Mouse (Mus musculus): ENCODE results near the gene Vpreb3. TPM values are rescaled to one million over a fixed set of nuclear protein-coding genes. Genes with fewer than 3 reads are reported as not detected.

Gene Vpreb3
- polyA plus RNA-seq, 1 experiment from 2014 or later: 0.92 TPM

GRCm38 (mm10) chr10:75935680-75936541 lies 6.9 kb upstream of the Vpreb3 start, which contains the start of gene Mmp11:
Gene Mmp11 (minus strand): TSS chr10:75936496.
- Histone ChIP-seq H3K27ac (ENCODE audit: low read depth, low read length) (peak within 1 kb of the TSS; percentile 73), H3K4me2 (peak within 1 kb of the TSS; percentile 67), H3K36me3 (ENCODE audit: control insufficient read depth, insufficient read depth, low read length) (no peaks in the 10 kb centered on the region), H3K9ac (ENCODE audit: low read depth, low read length) (peak within 1 kb of the TSS; percentile 83), H3K27me3 (ENCODE audit: control insufficient read depth, insufficient read depth, low read length) (peaks cover 18% of the 10 kb centered on the region), H3K9me3 (replicated peaks; ENCODE audit: control insufficient read depth, low read length) (no peaks in the 10 kb centered on the region), H3K4me1 (ENCODE audit: control insufficient read depth, insufficient read depth, low read length) (peaks cover 20% of the 10 kb centered on the region), H3K4me3 (ENCODE audit: low read depth, low read length) (peak within 1 kb of the TSS; percentile 65)
- peak; percentile 76 for ATAC-seq (replicated peaks; ENCODE audit: insufficient number of reproducible peaks, low FRiP score, low TSS enrichment)
- whole genome bisulfite sequencing (ENCODE audit: insufficient replicate concordance): 2% methylated on average over 50 of the region's 51 CpGs

- ATAC-seq (replicated peaks; ENCODE audit: insufficient number of reproducible peaks, low FRiP score, low TSS enrichment): no peak
- no peak overlapping the region for H3K27ac ChIP-seq (ENCODE audit: low read depth, low read length)
Observed at GRCm38 (mm10) chr10:75936909-75937667, 5.8 kb upstream of the Vpreb3 start.

GRCm38 (mm10) chr10:75937851-75938643 lies 4.8 kb upstream of the Vpreb3 start:
- H3K4me3 ChIP-seq (ENCODE audit: low read depth, low read length): peak overlapping the region; percentile 65
- no peak overlapping the region for H3K9ac ChIP-seq (ENCODE audit: low read depth, low read length)
- ATAC-seq (replicated peaks; ENCODE audit: insufficient number of reproducible peaks, low FRiP score, low TSS enrichment): no peak
- 50% methylated on average over 10 of the region's 10 CpGs for WGBS (ENCODE audit: insufficient replicate concordance)
- peak overlapping the region; percentile 67 for H3K4me2 ChIP-seq
- peaks cover 13% of the 10 kb centered on the region for H3K4me1 ChIP-seq (ENCODE audit: control insufficient read depth, insufficient read depth, low read length)
- H3K36me3 ChIP-seq (ENCODE audit: control insufficient read depth, insufficient read depth, low read length): no peaks in the 10 kb centered on the region
- peaks cover 6% of the 10 kb centered on the region for H3K27me3 ChIP-seq (ENCODE audit: control insufficient read depth, insufficient read depth, low read length)
- H3K9me3 ChIP-seq (replicated peaks; ENCODE audit: control insufficient read depth, low read length): no peaks in the 10 kb centered on the region
- no peak overlapping the region for H3K27ac ChIP-seq (ENCODE audit: low read depth, low read length)

More at GRCm38 (mm10) chr10:75936909-75937667, 5.8 kb upstream of the Vpreb3 start:
- peaks cover 8% of the 10 kb centered on the region for H3K27me3 ChIP-seq (ENCODE audit: control insufficient read depth, insufficient read depth, low read length)
- peaks cover 16% of the 10 kb centered on the region for H3K4me1 ChIP-seq (ENCODE audit: control insufficient read depth, insufficient read depth, low read length)
- WGBS (ENCODE audit: insufficient replicate concordance): 29% methylated on average over 18 of the region's 18 CpGs
- H3K4me2 ChIP-seq: peak overlapping the region; percentile 67
- H3K9me3 ChIP-seq (replicated peaks; ENCODE audit: control insufficient read depth, low read length): no peaks in the 10 kb centered on the region
- no peaks in the 10 kb centered on the region for H3K36me3 ChIP-seq (ENCODE audit: control insufficient read depth, insufficient read depth, low read length)
- H3K4me3 ChIP-seq (ENCODE audit: low read depth, low read length): peak overlapping the region; percentile 65
- H3K9ac ChIP-seq (ENCODE audit: low read depth, low read length): peak overlapping the region; percentile 83

GRCm38 (mm10) chr10:75939481-75940234 lies 3.2 kb upstream of the Vpreb3 start:
- H3K36me3 ChIP-seq (ENCODE audit: control insufficient read depth, insufficient read depth, low read length): no peaks in the 10 kb centered on the region
- peaks cover 13% of the 10 kb centered on the region for H3K4me1 ChIP-seq (ENCODE audit: control insufficient read depth, insufficient read depth, low read length)
- H3K27ac ChIP-seq (ENCODE audit: low read depth, low read length): 0 out of 2 replicates have a peak overlapping the region, but pooled peaks have one; percentile 29
- peak overlapping the region; percentile 30 for H3K4me2 ChIP-seq
- peak overlapping the region; percentile 15 for H3K4me3 ChIP-seq (ENCODE audit: low read depth, low read length)
- peaks cover 6% of the 10 kb centered on the region; the same call in 1 of the 2 replicates for H3K27me3 ChIP-seq (ENCODE audit: control insufficient read depth, insufficient read depth, low read length)
- peak; percentile 58 for ATAC-seq (replicated peaks; ENCODE audit: insufficient number of reproducible peaks, low FRiP score, low TSS enrichment)
- no peaks in the 10 kb centered on the region for H3K9me3 ChIP-seq (replicated peaks; ENCODE audit: control insufficient read depth, low read length)
- H3K9ac ChIP-seq (ENCODE audit: low read depth, low read length): no peak overlapping the region
- WGBS (ENCODE audit: insufficient replicate concordance): 39% methylated on average over 9 of the region's 9 CpGs

- H3K27ac ChIP-seq (ENCODE audit: low read depth, low read length): 0 out of 2 replicates have a peak within 1 kb of the TSS, but pooled peaks have one; percentile 29
- peaks cover 13% of the 10 kb centered on the region for H3K4me1 ChIP-seq (ENCODE audit: control insufficient read depth, insufficient read depth, low read length)
- peak within 1 kb of the TSS; percentile 30 for H3K4me2 ChIP-seq
- peak within 1 kb of the TSS; percentile 15 for H3K4me3 ChIP-seq (ENCODE audit: low read depth, low read length)
- no peaks in the 10 kb centered on the region for H3K36me3 ChIP-seq (ENCODE audit: control insufficient read depth, insufficient read depth, low read length)
- H3K27me3 ChIP-seq (ENCODE audit: control insufficient read depth, insufficient read depth, low read length): peaks cover 6% of the 10 kb centered on the region; the same call in 1 of the 2 replicates
- WGBS (ENCODE audit: insufficient replicate concordance): 68% methylated on average over 5 of the region's 5 CpGs
- ATAC-seq (replicated peaks; ENCODE audit: insufficient number of reproducible peaks, low FRiP score, low TSS enrichment): no peak
- no peaks in the 10 kb centered on the region for H3K9me3 ChIP-seq (replicated peaks; ENCODE audit: control insufficient read depth, low read length)
- H3K9ac ChIP-seq (ENCODE audit: low read depth, low read length): no peak within 1 kb of the TSS
Observed at GRCm38 (mm10) chr10:75940520-75940919, 2.3 kb upstream of the Vpreb3 start, which contains the start of gene Gm867. Gene Gm867 (minus strand): TSS chr10:75940672.

GRCm38 (mm10) chr10:75941042-75941824 lies 1.6 kb upstream of the Vpreb3 start:
- H3K9ac ChIP-seq (ENCODE audit: low read depth, low read length): no peak overlapping the region
- peaks cover 6% of the 10 kb centered on the region; the same call in 1 of the 2 replicates for H3K27me3 ChIP-seq (ENCODE audit: control insufficient read depth, insufficient read depth, low read length)
- no peaks in the 10 kb centered on the region for H3K9me3 ChIP-seq (replicated peaks; ENCODE audit: control insufficient read depth, low read length)
- WGBS (ENCODE audit: insufficient replicate concordance): 69% methylated on average over 9 of the region's 9 CpGs
- no peaks in the 10 kb centered on the region for H3K36me3 ChIP-seq (ENCODE audit: control insufficient read depth, insufficient read depth, low read length)
- ATAC-seq (replicated peaks; ENCODE audit: insufficient number of reproducible peaks, low FRiP score, low TSS enrichment): no peak
- no peak overlapping the region for H3K4me2 ChIP-seq
- peaks cover 13% of the 10 kb centered on the region for H3K4me1 ChIP-seq (ENCODE audit: control insufficient read depth, insufficient read depth, low read length)
- no peak overlapping the region for H3K4me3 ChIP-seq (ENCODE audit: low read depth, low read length)
- H3K27ac ChIP-seq (ENCODE audit: low read depth, low read length): no peak overlapping the region

- Histone ChIP-seq H3K27ac (ENCODE audit: low read depth, low read length) (no peak overlapping the region), H3K4me3 (ENCODE audit: low read depth, low read length) (no peak overlapping the region), H3K9me3 (replicated peaks; ENCODE audit: control insufficient read depth, low read length) (no peaks in the 10 kb centered on the region), H3K4me2 (no peak overlapping the region), H3K27me3 (ENCODE audit: control insufficient read depth, insufficient read depth, low read length) (no peaks in the 10 kb centered on the region), H3K9ac (ENCODE audit: low read depth, low read length) (no peak overlapping the region), H3K36me3 (ENCODE audit: control insufficient read depth, insufficient read depth, low read length) (no peaks in the 10 kb centered on the region), H3K4me1 (ENCODE audit: control insufficient read depth, insufficient read depth, low read length) (no peaks in the 10 kb centered on the region; the same call in none of the 2 replicates)
- no peak for ATAC-seq (replicated peaks; ENCODE audit: insufficient number of reproducible peaks, low FRiP score, low TSS enrichment)
- 35% methylated on average over 11 of the region's 11 CpGs for WGBS (ENCODE audit: insufficient replicate concordance)
Observed at GRCm38 (mm10) chr10:75944066-75944772, 1.4 kb downstream of the Vpreb3 start.
